Mouse (Mus musculus) brain, embryonic 14.5 days (tissue): ENCODE data around the gene Abcb11. TPM values are rescaled to one million over a fixed set of nuclear protein-coding genes. Genes with fewer than 3 reads are reported as not detected.
"Not testable (repeated sequence)": the region's sequence is repeated elsewhere in the genome, so short reads cannot be mapped to it uniquely, and the experiment has no call there.

ENCODE experiments used
- DNase-seq: peaks from one replicate; pipeline ENCODE4 v3.0.0-alpha.2; 2011; ENCODE audit warnings: low read depth
- CTCF ChIP-seq: fragments of 200-500 bp; IDR thresholded peaks from 2 replicates; pipeline ENCODE4 v1.5.1; 2012; ENCODE audit warnings: inconsistent platforms, mild to moderate bottlenecking, moderate library complexity, borderline replicate concordance; ENCODE audit not compliant: insufficient read depth, insufficient read length; ENCODE audit errors: extremely low read depth
- POLR2A ChIP-seq: fragments of 200-500 bp; IDR thresholded peaks from 2 replicates; pipeline ENCODE4 v1.6.1; 2012; ENCODE audit warnings: mild to moderate bottlenecking, inconsistent platforms, borderline replicate concordance; ENCODE audit not compliant: poor library complexity, insufficient read depth, insufficient read length, severe bottlenecking; ENCODE audit errors: extremely low read depth
- polyA plus RNA-seq: library from polyadenylated mRNA; depleted of rRNA; stranded (reverse); fragments of >200 nt; gene quantifications from 2 replicates; pipeline ENCODE4 v1.2.3, GENCODE M21; 2012

Abcb11 gene
- polyA plus RNA-seq, 1 experiment = 0.11 TPM

GRCm38 (mm10) chr2:69324881-69325660 is 17.3 kb downstream of the Abcb11 start:
- peak; percentile 6 for DNase-seq
- TF ChIP-seq POLR2A = no peak
- no peak for TF ChIP-seq CTCF

GRCm38 (mm10) chr2:69323018-69323417 is 19.4 kb downstream of the Abcb11 start:
- TF ChIP-seq CTCF = no peak
- TF ChIP-seq POLR2A = no peak
- no peak for DNase-seq

GRCm38 (mm10) chr2:69321457-69321856 is 21.0 kb downstream of the Abcb11 start:
- TF ChIP-seq CTCF (no peak), POLR2A (no peak)
- DNase-seq = no peak

- no peak for DNase-seq
- TF ChIP-seq POLR2A (no peak), CTCF (no peak)
Measured at GRCm38 (mm10) chr2:69311337-69311736, 31.1 kb downstream of the Abcb11 start.

GRCm38 (mm10) chr2:69308136-69308535 is 34.3 kb downstream of the Abcb11 start:
- no peak for DNase-seq
- TF ChIP-seq POLR2A (no peak), CTCF (no peak)

- DNase-seq = not testable (repeated sequence)
Measured at GRCm38 (mm10) chr2:69300568-69300967, 41.8 kb downstream of the Abcb11 start.

- TF ChIP-seq POLR2A (no peak), CTCF (no peak)
- no peak for DNase-seq
Measured at GRCm38 (mm10) chr2:69294508-69294907, 47.9 kb downstream of the Abcb11 start.

GRCm38 (mm10) chr2:69288989-69289388 is 53.4 kb downstream of the Abcb11 start:
- TF ChIP-seq POLR2A (no peak), CTCF (no peak)
- DNase-seq = no peak

GRCm38 (mm10) chr2:69275875-69276274 is 66.5 kb downstream of the Abcb11 start:
- peak; percentile 62 for DNase-seq
- peak; percentile 47; the same call in 1 of the 2 replicates for TF ChIP-seq CTCF
- TF ChIP-seq POLR2A = no peak

- no peak for DNase-seq
Measured at GRCm38 (mm10) chr2:69264069-69264618, 78.3 kb downstream of the Abcb11 start.

GRCm38 (mm10) chr2:69248221-69248755 is 94.1 kb downstream of the Abcb11 start:
- no peak for TF ChIP-seq CTCF
- no peak for TF ChIP-seq POLR2A
- DNase-seq = no peak

More at GRCm38 (mm10) chr2:69264069-69264618, 78.3 kb downstream of the Abcb11 start:
- TF ChIP-seq POLR2A = no peak
- no peak for TF ChIP-seq CTCF

GRCm38 (mm10) chr2:69247081-69247480 is 95.3 kb downstream of the Abcb11 start:
- DNase-seq = no peak
- TF ChIP-seq POLR2A (no peak), CTCF (no peak)

- peak; percentile 74 for DNase-seq
- TF ChIP-seq POLR2A (no peak), CTCF (no peak)
Measured at GRCm38 (mm10) chr2:69244924-69245323, 97.5 kb downstream of the Abcb11 start.
